Mouse (Mus musculus): ENCODE measurements around the gene Fitm2. TPM values are rescaled to one million over a fixed set of nuclear protein-coding genes. Genes with fewer than 3 reads are reported as not detected.

Fitm2 gene
- total and polyA plus RNA-seq, 3 experiments, result 6.6 to 60.9 (median 10.6) TPM

- DNase-seq (ENCODE audit: low read depth, low spot score), result no peak
- H3K4me3 ChIP-seq (ENCODE audit: control insufficient read depth in 1 of 2, insufficient read depth in 1 of 2, low read depth in 2 of 2, low read length in 2 of 2), result no peak overlapping the region
- TF ChIP-seq NELFE (IDR thresholded peaks at IDR 0.05; ENCODE audit: low read depth, low read length), result no peak
- TF ChIP-seq RAD21 (IDR thresholded peaks at IDR 0.05; ENCODE audit: low read depth, low read length), result no peak
- TF ChIP-seq E2F4 (IDR thresholded peaks at IDR 0.05; ENCODE audit: borderline replicate concordance, low read depth, low read length), result no peak
- TF ChIP-seq RCOR1 (IDR thresholded peaks at IDR 0.05; ENCODE audit: low read depth, low read length), result no peak
- no peak for TF ChIP-seq KAT2A (conservative IDR thresholded peaks at IDR 0.05; ENCODE audit: low read depth, low read length)
- TF ChIP-seq TAL1 (IDR thresholded peaks at IDR 0.05; ENCODE audit: low read length), result no peak
- TF ChIP-seq TBP (IDR thresholded peaks at IDR 0.05; ENCODE audit: low read depth, low read length), result no peak
- no peak for TF ChIP-seq ETS1 (IDR thresholded peaks at IDR 0.05; ENCODE audit: low read depth, low read length)
- no peak for TF ChIP-seq POLR2AphosphoS2 (IDR thresholded peaks at IDR 0.05; ENCODE audit: low read length)
- TF ChIP-seq CTCF (IDR thresholded peaks at IDR 0.05 in 2 of 3, conservative IDR thresholded peaks at IDR 0.05 in 1 of 3; ENCODE audit: control insufficient read depth in 1 of 3, insufficient read depth in 1 of 3, low read depth in 2 of 3, low read length in 3 of 3, poor library complexity in 1 of 3, severe bottlenecking in 1 of 3), result no peak
- TF ChIP-seq EP300 (IDR thresholded peaks at IDR 0.05; ENCODE audit: low read depth in 1 of 2, low read length in 2 of 2), result no peak
- TF ChIP-seq CHD2 (IDR thresholded peaks at IDR 0.05; ENCODE audit: low read length), result no peak
- no peak for TF ChIP-seq SIN3A (IDR thresholded peaks at IDR 0.05; ENCODE audit: low read length)
- no peak for TF ChIP-seq MAFK (IDR thresholded peaks at IDR 0.05; ENCODE audit: borderline replicate concordance, low read depth, low read length)
- no peak for TF ChIP-seq ZNF384 (IDR thresholded peaks at IDR 0.05; ENCODE audit: low read depth, low read length)
- no peak for TF ChIP-seq ELF1 (IDR thresholded peaks at IDR 0.05; ENCODE audit: low read depth, low read length)
- H3K27me3 ChIP-seq (ENCODE audit: control insufficient read depth in 1 of 2, insufficient read depth in 2 of 2, low read length in 2 of 2), result peaks cover 0 to 14% of the 10 kb centered on the region in 2 experiments
- H3K9ac ChIP-seq (ENCODE audit: control insufficient read depth, low read depth, low read length, poor library complexity, severe bottlenecking), result no peak overlapping the region
- H3K4me1 ChIP-seq (ENCODE audit: control insufficient read depth in 1 of 2, insufficient read depth in 2 of 2, low read length in 2 of 2), result no peaks in the 10 kb centered on the region
- H3K27ac ChIP-seq (ENCODE audit: control insufficient read depth, low read depth, low read length), result no peak overlapping the region
- no peaks in the 10 kb centered on the region for H3K79me2 ChIP-seq (ENCODE audit: control insufficient read depth, insufficient read depth, low read length, poor library complexity)
- H3K36me3 ChIP-seq (ENCODE audit: control insufficient read depth in 1 of 2, insufficient read depth in 2 of 2, low read length in 2 of 2), result no peaks in the 10 kb centered on the region
- no peaks in the 10 kb centered on the region for H3K9me3 ChIP-seq (replicated peaks; ENCODE audit: insufficient read depth, low read length)
Measured at GRCm38 (mm10) chr2:163493031-163493430, 20.6 kb upstream of the Fitm2 start.

- peaks cover 2 to 18% of the 10 kb centered on the region in 2 experiments for H3K27me3 ChIP-seq (ENCODE audit: control insufficient read depth in 1 of 2, insufficient read depth in 2 of 2, low read length in 2 of 2)
- H3K4me1 ChIP-seq (ENCODE audit: control insufficient read depth in 1 of 2, insufficient read depth in 2 of 2, low read length in 2 of 2), result no peaks in the 10 kb centered on the region
- TF ChIP-seq MEF2A (IDR thresholded peaks at IDR 0.05; ENCODE audit: extremely low read depth, insufficient replicate concordance, low read depth, low read length, poor library complexity, severe bottlenecking) (no peak), GATA1 (IDR thresholded peaks at IDR 0.05; ENCODE audit: low read depth, low read length) (no peak), POLR2A (IDR thresholded peaks at IDR 0.05; ENCODE audit: control insufficient read depth in 1 of 2, insufficient read depth in 1 of 2, low read depth in 1 of 2, low read length in 2 of 2, poor library complexity in 1 of 2) (no peak), CTCF (IDR thresholded peaks at IDR 0.05 in 2 of 3, conservative IDR thresholded peaks at IDR 0.05 in 1 of 3; ENCODE audit: control insufficient read depth in 1 of 3, insufficient read depth in 1 of 3, low read depth in 2 of 3, low read length in 3 of 3, poor library complexity in 1 of 3, severe bottlenecking in 1 of 3) (no peak), RCOR1 (IDR thresholded peaks at IDR 0.05; ENCODE audit: low read depth, low read length) (no peak), NRF1 (IDR thresholded peaks at IDR 0.05; ENCODE audit: insufficient read depth, low read depth, low read length, poor library complexity, severe bottlenecking) (no peak), SMC3 (IDR thresholded peaks at IDR 0.05; ENCODE audit: low read depth, low read length) (no peak), NELFE (IDR thresholded peaks at IDR 0.05; ENCODE audit: low read depth, low read length) (no peak), MYC (IDR thresholded peaks at IDR 0.05; ENCODE audit: low read depth, low read length) (no peak), CHD2 (IDR thresholded peaks at IDR 0.05; ENCODE audit: low read length) (no peak), TBP (IDR thresholded peaks at IDR 0.05; ENCODE audit: low read depth, low read length) (no peak), MYB (IDR thresholded peaks at IDR 0.05; ENCODE audit: low read depth, low read length) (no peak), POLR2AphosphoS2 (IDR thresholded peaks at IDR 0.05; ENCODE audit: low read length) (no peak), ZNF384 (IDR thresholded peaks at IDR 0.05; ENCODE audit: low read depth, low read length) (no peak), USF1 (IDR thresholded peaks at IDR 0.05; ENCODE audit: low read depth, low read length) (no peak)
- no peak within 1 kb of the TSS for H3K27ac ChIP-seq (ENCODE audit: control insufficient read depth, low read depth, low read length)
- H3K36me3 ChIP-seq (ENCODE audit: control insufficient read depth in 1 of 2, insufficient read depth in 2 of 2, low read length in 2 of 2), result no peaks in the 10 kb centered on the region
- H3K79me2 ChIP-seq (ENCODE audit: control insufficient read depth, insufficient read depth, low read length, poor library complexity), result no peaks in the 10 kb centered on the region
- DNase-seq (ENCODE audit: low read depth, low spot score), result no peak
- no peak within 1 kb of the TSS for H3K9ac ChIP-seq (ENCODE audit: control insufficient read depth, low read depth, low read length, poor library complexity, severe bottlenecking)
- no peaks in the 10 kb centered on the region for H3K9me3 ChIP-seq (replicated peaks; ENCODE audit: insufficient read depth, low read length)
- no peak within 1 kb of the TSS for H3K4me3 ChIP-seq (ENCODE audit: control insufficient read depth in 1 of 2, insufficient read depth in 1 of 2, low read depth in 2 of 2, low read length in 2 of 2)
Measured at GRCm38 (mm10) chr2:163492018-163492417, 19.6 kb upstream of the Fitm2 start, which contains the start of gene R3hdml. Gene R3hdml, plus strand, starts transcription at chr2:163492318.
